Mouse (Mus musculus) regulatory T cell (primary cell): Measurements from ENCODE around the gene 4930415L06Rik.

Source experiments
- in situ Hi-C: fragments of 300-600 bp; cut with MboI, MseI; formaldehyde crosslinking; loops from one replicate; pipeline ENCODE4 v1.15.1; 2025; ENCODE audit warnings: high pct_unique_total_duplicates

Gene 4930415L06Rik

DNA sequence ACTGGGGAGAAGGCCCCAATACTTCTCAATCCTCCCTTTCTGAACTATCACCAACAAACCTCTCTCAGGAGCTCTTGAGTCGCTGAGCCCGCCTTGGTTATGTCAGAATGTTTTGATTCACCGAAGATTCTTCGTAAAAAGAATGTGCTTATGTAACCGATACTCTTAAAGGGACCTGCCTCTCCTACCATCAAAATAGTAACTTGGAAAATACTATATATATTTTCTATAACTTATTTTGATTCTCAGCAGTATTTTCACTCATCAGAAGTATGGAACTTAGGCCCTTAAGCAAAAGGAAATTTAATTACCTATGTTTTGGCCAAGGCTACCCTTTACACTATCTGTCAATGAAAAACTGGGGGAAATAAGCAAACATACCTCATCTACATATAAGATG is at the start of gene 4930415L06Rik:
Gene 4930415L06Rik, minus strand, starts transcription at position 101 of the 400 bp plus-strand sequence.
- in situ Hi-C loops, result no loop called here

GRCm38 (mm10) chrX:89978621-89979020 is 46.0 kb upstream of the 4930415L06Rik start:
- in situ Hi-C loops, result no loop called here

GRCm38 (mm10) chrX:89904871-89905270 is 27.8 kb downstream of the 4930415L06Rik start:
- in situ Hi-C loops, result no loop called here
